Mouse (Mus musculus): ENCODE results near the gene Col27a1.

Col27a1 gene

DNA sequence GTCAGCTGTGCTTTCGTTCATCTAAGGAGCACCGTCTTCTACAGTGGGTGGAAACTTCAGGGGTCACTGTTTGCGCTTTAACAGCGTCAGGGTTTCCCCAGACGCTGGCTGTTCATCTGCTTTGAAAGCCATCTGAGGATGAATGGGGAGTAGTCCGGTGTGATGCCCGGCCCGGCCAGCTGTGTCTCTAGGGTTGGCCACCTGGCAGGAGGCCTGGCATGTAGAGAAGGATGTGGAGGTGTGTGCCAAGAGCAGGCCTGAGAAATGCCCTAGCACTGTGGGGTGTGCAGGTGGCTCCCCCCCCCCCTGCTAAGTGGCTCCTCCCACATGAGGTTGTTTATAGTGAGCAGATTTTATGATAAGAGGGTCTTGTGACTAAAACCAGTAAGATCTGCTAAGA, 8.4 kb downstream of the Col27a1 start:
- in situ Hi-C loops (cut with MboI, MseI), result no loop called here

GRCm38 (mm10) chr4:63225373-63225772, 11.6 kb downstream of the Col27a1 start:
- in situ Hi-C loops (cut with MboI, MseI), result no loop called here

DNA sequence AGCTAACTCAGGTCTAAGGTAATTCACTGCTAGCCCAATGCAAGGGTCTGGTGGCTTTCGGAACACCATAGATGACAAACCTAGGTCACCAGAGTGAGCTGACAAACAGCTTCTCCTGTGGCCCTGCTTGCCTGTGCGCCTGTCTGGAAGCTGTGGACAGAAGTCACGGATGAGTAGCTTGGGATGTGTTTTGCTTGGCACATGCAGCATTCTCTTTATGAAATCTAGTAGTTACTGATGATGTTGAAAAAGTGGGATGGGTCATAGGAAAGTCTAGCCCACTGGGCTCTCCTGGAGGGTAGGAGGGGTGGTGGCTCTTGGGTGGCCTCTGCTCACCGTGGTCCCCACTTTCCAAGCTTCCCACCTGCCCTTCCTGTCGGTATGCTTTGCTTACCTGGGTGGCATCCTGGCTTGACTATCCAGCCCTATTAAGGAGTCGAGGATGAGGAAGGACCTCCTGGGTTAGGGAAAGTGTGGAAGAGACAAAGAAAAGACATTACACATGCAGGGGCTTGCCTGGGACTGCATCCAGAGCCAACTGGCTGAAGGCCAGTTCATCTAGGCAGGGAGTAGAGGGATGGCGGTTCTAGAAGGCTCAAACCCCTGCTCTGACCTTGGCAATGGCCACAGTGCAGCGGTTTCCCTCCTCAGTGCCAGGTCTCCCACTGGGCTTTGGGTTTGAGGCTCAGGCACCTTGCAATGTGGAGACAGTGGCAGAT, 12.5 kb downstream of the Col27a1 start:
- in situ Hi-C loops (cut with MboI, MseI), result no loop called here

- in situ Hi-C loops (cut with MboI, MseI), result no loop called here
Measured at GRCm38 (mm10) chr4:63226883-63227235, 13.1 kb downstream of the Col27a1 start.

DNA sequence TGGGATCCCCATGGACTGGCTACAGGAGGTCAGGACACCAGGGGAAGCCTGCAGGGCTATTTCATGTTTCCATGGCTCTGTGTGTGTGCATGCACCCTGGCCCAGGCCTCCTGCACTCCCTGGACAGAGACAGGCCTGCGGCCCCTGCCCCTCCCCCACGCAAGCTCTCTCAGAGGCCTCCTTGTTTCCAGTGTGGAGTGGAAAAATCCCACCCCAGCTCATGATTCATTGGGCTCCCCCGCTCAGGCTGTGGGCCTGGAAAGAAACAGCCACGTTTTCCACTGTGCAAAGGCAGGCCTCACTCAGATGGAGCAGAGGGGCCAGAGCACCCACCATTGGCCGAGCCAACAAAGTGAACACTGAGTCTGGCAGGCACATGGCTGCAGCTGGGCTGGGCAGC, 15.1 kb downstream of the Col27a1 start:
- in situ Hi-C loops (cut with MboI, MseI), result no loop called here

DNA sequence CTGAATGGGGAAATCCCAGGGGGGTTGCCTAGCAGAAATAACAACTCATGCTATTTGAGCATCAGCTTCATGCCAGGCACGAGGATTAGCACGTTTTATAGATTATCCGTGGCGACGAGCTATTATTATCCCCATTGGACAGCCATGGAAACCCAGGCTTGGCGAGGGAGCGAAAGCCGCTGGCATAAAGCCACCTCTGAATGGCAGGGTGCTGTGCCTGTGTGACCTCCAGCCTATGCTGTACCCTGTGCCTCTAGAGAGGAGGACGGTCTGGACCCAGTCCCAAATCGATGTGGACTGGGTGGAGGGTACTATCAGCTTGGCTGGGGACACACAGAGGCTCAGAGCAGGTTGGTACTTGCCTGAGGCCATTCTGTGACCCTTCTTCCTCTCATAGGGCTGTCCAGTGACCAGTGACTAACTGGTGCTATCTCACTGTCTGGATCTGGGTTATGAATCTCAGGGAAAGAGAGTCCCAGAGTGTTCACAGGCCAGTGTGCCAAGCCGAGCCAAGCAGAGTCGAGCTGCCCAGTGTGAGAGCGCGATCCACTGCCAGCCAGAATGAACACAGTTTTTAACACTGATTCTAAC, 16.3 kb downstream of the Col27a1 start:
- in situ Hi-C loops (cut with MboI, MseI), result no loop called here

- in situ Hi-C loops (cut with MboI, MseI), result no loop called here
Measured at GRCm38 (mm10) chr4:63231121-63231520, 17.3 kb downstream of the Col27a1 start.

DNA sequence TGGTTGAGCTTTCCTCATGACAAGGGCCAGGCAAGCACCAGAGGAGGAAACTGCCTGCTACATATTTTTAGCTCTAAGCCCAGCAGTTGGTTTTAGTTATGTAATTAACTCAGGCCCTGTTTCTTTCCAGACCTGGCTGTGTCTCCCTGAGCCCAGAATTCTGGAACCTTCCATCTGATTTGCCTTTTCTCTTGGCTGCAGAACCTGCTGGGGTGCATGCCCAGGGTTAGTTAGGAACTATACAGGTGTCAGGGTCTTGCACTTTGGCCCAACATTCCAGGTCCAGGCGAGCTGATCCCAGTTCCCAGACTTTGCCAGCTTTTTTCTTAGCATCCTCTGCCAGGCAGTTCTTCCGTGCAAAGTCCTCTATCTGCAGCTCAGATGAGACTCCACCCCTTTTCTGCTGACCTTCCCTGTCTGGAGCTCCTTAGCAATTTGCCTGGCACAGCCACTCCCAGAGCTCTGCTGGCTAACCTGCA, 18.8 kb downstream of the Col27a1 start:
- in situ Hi-C loops (cut with MboI, MseI), result no loop called here

DNA sequence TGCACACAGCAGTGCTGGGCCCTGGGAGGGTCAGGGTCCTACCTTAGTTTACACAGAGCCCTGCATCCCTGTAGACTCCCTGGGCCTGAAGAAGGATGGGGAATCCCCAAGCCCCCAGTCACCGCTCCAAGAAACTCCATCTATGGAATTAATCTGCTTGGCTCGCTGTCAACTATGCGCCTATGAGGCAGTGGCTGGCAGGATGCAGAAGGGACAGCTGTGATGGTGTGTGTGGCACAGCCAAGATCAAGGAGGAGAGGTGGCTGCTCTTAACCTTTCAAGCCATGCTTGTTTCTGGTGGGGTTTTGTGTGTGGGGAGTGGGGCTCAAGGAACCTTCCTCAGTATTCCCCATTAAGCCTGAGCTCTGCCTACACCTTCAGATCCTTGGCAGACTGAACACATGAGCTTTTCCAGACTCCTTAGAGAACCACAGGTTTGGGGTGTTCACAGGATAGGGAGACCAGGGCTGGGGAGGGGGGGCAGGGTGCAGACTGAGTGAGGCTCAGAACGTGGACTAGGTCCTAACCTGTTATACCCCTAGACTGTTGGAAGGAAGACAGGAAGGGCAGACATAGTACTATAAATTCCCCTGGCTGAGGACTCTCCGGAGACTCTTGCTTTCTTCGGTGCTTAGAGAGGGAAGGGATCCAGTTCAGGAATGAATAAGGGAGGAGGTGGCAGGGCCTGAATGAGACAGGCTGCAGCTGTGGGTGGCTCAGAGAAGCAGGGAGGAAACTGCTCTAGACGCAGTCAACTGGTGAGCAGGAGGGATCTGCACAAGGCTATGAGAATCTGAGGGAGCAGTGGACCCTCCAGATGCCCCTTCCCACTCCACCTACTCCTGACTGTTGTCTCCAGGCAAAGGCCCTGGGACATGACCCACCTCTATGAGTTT, 20.0 kb downstream of the Col27a1 start:
- in situ Hi-C loops (cut with MboI, MseI), result no loop called here

DNA sequence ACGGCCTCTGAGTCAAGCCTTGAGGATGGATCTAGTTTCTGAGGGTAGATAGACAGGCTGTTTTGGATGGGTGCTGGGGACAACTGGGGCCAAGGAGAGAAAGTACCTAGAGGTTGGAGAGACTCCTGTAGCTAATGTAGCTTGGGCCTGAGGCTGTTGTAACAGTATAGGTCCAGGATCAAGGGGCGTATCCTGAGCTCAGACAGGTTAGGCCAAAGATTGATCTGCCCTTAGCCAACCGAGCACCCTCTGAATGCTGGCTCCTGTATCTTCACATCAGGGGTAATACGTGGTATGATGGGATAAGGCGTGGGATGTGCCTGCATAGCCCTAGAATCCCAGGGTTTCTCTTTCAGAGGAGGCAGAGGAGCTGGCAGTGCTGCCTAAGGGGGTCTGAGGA, 21.0 kb downstream of the Col27a1 start:
- in situ Hi-C loops (cut with MboI, MseI), result no loop called here

- in situ Hi-C loops (cut with MboI, MseI), result no loop called here
Measured at GRCm38 (mm10) chr4:63236235-63236634, 22.4 kb downstream of the Col27a1 start.

DNA sequence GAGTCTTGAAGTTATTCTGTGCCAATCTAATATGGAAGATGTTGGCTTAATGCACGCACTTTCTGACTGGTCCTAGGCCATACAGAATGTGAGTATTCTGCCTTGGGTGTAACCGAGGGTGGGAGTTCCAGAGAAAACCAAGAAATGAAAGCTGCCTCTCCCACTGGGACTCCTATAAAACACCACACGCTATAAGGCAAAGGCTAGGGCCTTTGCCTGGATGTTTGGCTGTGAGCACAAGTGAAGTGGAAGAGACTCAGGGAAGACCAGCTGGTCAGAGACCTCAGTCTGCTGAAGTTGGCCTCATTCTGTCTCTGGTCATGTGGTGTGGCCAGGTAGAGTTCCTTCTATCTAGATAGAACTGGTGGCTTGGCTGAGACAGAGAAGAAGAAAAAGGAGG, 23.4 kb downstream of the Col27a1 start:
- in situ Hi-C loops (cut with MboI, MseI), result no loop called here

GRCm38 (mm10) chr4:63238141-63238540, 24.3 kb downstream of the Col27a1 start:
- in situ Hi-C loops (cut with MboI, MseI), result no loop called here

DNA sequence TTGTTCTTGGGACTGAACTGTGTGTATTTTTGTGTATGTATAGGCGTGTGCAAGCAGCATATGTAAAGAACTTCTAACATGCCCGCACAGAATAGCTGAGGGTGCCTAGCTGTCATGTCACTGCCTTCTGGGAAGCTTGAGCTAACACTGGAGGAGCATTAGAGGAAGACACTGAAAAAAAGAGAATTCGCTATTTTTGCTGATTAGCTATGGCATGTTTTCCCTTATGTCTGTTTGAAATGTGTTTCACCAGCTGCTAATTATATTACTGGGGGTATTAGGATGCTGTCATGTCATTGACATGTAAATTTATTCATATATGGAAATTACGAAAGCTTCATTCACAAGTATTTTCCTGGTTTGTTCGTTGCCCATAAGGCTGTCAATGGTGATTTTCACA, 24.9 kb downstream of the Col27a1 start:
- in situ Hi-C loops (cut with MboI, MseI), result no loop called here

- in situ Hi-C loops (cut with MboI, MseI), result no loop called here
Measured at GRCm38 (mm10) chr4:63241031-63241430, 27.2 kb downstream of the Col27a1 start.

GRCm38 (mm10) chr4:63247991-63248390, 34.2 kb downstream of the Col27a1 start:
- in situ Hi-C loops (cut with MboI, MseI), result no loop called here

GRCm38 (mm10) chr4:63248951-63249350, 35.1 kb downstream of the Col27a1 start:
- in situ Hi-C loops (cut with MboI, MseI), result no loop called here

- in situ Hi-C loops (cut with MboI, MseI), result no loop called here
Measured at GRCm38 (mm10) chr4:63251760-63252159, 38.0 kb downstream of the Col27a1 start.

DNA sequence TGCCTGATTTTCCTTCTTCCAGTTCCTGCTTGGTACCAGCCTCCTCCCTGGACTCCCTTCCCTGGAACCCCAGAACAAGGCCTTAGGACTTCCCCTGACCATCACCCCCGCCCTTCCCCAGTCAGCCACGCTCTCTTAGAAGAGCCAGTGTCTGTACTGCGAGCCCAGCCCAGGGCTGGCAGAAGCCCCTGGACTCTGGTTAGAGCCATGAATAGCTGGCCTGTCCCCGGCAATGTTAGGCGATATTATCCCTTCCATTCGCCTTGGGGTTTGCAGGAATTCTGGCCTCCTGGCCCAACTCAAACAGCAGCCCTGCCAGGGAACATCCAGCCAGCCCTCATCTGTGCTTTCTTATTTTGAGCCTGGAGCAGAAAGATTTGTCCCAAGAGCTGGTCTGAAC, 39.9 kb downstream of the Col27a1 start:
- in situ Hi-C loops (cut with MboI, MseI), result no loop called here

GRCm38 (mm10) chr4:63254151-63254550, 40.3 kb downstream of the Col27a1 start:
- in situ Hi-C loops (cut with MboI, MseI), result no loop called here

- in situ Hi-C loops (cut with MboI, MseI), result no loop called here
Measured at GRCm38 (mm10) chr4:63256371-63256770, 42.6 kb downstream of the Col27a1 start.

DNA sequence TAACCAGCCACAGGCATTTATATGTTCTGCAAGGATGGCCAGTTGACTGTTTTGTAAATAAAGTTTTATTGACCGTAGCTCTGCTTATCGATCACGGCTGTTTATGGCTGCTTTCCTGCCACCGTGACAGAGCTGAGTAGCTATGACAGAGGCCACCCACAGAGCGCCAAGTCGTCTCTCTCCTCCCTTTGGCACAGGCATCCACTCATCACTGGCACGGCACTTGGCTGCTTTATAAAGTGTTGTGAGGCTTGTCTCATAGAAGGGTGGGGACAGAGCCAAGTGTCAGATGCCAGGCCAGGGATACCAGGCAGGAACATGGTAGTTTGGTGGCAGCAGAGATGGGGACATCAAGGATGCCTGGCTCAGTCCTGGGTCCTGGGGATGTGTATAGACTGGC, 43.5 kb downstream of the Col27a1 start:
- in situ Hi-C loops (cut with MboI, MseI), result no loop called here

- in situ Hi-C loops (cut with MboI, MseI), result no loop called here
Measured at GRCm38 (mm10) chr4:63258096-63258495, 44.3 kb downstream of the Col27a1 start.

Data from T-helper 2 cell (primary cell).